Mouse (Mus musculus) right cerebral cortex, adult 18-20 months (tissue): Measurements from ENCODE around the gene Rex1bd.
"Not testable (repeated sequence)": the region's sequence is repeated elsewhere in the genome, so short reads cannot be mapped to it uniquely, and the experiment has no call there.

ENCODE experiments used
- DNase-seq: peaks from one replicate; pipeline ENCODE4 v3.0.0; 2022; ENCODE audit warnings: mixed read lengths

Gene Rex1bd

DNA sequence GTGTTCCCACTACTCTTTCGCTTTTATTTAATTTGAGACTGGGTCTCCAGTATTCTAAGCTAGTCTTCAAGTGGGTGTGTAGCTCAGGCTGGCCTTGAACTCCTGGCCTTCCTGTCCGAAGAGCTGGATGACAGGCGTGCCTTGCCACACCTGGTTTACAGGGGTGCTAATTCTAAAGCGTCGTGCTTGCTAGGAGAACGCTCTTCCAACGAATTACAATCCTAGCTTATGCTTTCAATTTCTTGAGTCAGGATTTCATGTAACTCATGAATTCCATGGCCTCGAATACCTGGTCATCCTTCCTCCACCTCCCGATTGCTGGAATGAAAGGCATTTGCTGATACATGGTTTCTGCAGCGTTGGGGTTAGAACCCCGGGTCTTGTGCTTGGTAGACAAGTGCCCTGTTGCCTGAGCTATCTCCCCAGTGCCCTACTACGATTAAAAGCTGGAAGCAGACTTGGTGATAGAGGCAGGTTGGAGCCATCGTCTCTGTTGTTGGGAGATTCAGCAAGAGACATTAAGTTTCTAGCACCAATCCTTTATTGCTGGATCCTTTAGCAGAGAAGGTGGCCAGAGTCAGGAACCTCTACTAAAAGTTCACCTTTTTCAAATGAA lies 21.7 kb upstream of the Rex1bd start:
- no peak for DNase-seq

DNA sequence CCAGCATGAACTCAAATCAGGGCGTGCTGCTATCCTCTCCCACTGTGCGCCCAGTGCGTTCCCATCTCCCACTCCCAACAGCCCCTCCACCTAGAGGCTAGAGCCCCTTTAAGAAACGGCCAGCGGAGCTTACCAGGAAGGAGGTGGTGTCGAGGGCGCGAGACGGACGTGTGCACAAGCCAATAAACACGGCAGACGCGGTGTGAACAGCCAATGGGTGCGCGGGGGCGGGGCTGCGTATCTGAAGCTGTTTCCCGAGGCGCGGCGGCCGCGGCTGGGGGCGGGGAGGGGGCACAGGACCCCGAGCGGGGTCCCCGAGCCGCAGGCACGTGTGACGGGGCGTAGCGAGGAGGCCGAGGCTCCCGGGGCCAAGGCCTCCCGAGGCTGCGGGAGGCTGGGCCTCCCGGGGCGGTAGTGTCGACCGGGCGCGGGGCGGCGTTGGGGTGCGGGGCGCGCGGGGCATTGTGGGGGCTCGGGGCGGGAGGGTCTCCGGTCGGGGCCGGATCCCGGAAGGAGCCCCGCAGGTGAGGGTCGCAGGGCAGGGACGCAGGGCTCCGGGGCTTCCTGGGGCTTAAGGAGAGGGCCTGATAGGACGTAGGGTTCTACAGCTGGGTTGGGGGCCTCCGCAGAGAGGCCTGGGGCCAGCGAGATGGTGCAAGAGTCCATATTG lies 21.1 kb upstream of the Rex1bd start, which contains the start of the genes Fkbp8 and Kxd1:
TSS of gene Fkbp8 (plus strand) at position 213 of the 670 bp plus-strand sequence.
TSS of gene Kxd1 (minus strand) at position 445 of the 670 bp plus-strand sequence.
- DNase-seq: peak; percentile 98

DNA sequence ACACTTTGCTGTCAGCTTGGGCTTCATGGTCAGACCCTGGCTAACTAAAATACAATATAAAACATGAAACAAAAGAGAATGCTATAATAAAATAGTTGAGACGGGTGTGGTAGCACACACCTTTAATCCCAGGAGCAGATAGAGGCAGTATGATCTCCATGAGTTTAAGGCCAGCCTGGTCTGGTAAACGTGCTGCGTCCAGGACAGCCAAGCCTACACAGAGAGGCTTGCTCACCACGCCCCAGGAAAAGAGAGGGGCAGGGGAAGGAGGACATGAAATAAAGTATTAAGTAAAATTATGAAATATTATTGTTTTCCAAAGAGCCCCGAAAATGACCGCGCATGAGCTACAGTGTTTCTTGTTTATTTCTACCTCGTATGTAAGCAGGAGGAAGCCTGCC lies 20.6 kb upstream of the Rex1bd start:
- no peak for DNase-seq

DNA sequence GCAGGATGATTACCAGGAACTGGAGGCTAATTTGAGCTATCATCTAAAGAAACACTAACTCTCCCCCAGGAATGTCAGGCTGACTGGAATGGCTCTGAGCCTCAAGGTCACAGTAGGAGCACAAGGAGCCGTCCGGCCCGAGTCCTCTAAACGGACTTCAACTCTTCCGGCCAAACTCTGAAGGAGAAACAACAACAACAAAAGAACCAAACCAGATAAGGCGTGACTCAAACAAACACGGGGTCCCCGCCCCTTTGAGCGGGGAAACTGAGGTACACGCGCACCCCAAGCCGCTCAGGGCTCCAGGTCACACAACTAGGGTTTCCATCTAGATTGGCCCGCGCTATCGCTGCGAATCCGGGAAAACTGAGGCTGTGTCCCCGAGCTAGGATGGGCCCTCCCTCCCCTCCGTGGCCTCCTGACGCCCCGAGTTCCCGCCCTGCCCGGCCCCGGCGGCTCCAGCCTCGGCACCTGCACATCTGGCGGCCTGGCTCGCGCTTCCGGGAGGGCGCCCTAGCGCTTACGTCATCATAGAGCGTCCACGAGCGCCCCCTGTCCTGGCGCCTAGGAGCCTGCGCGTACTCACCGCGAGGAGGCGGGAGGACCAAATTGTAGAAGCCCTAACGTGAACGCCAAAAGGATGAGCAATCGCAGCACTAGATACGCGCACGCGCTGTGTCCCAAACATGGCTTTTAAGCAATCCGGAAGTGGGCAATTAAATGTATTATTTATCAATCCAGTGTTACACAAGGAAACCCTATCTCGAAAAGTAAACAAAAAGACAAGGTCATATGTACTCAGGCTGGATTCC lies 16.2 kb upstream of the Rex1bd start:
- peak; percentile 97 for DNase-seq

DNA sequence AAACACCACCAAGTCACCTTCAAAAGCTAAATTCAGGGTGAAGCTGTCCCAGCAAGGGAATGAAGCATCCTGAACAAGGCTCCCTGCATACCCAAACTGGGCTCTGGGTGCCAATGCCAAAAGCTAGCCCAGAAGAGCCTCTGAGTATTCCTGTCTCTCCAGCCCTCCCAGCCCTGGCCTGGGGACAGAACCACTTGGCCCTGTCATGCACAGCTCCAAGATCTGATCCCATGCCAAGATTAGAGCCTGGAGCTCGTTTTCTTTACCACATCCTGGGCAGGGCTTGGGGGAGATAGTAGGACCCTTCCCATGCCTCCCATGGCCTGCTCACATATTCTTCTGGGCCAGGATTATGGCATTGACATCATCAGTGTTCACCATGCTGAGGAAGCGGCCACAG lies 13.1 kb upstream of the Rex1bd start:
- DNase-seq: no peak

DNA sequence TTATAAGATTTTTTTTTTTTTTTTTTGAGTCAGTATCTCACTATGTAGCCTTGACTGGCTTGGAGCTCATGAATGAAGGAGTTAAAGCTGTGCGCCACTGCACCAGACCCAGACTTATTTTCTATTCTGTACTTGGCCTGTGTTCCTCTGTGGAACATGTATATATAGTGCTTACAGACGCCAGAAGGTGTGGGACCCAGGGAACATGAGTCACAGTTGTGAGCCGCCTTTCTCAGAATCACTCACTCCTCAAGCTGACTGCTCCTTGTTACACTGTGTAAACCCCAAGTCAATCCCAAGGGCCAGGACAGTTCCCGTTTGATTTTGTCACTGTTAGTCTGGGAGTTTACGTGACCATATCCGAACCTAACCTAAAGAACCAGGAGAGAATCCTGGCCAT lies 12.5 kb upstream of the Rex1bd start:
- peak; percentile 61 for DNase-seq

DNA sequence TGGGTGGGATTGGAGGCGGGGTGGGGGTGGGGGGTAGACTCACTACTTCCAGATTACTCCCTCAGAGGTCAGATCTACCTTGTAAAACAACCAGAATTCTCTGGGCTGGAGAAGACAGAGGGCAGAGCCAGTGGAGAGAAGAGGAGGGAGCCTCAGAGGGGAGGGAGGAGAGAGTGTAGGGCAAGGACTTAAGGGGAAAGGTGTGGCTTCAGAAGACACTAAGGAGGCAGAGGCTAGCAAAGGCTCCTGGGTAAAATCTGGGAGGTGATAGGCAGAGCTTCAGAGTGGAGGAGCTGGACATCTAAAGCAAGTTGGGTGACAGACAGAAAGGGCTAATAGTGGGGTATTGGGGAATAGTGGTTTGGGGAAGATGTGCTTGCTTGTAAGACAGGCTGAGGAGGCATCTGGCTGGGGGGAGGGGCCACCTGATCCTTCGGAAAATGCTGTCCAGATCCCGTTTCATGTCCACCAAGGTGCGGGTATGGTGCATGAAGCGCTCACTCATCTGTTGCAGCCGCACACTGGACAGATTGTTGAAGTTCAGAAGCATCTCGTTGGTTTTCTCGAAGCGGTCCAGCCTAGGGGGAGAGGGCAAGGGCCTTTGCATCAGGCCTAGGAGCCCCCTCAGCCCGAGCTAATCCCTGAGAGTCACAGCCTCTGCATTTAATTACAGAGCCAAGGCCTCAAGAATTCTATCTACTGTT lies 11.5 kb upstream of the Rex1bd start:
- no peak for DNase-seq

DNA sequence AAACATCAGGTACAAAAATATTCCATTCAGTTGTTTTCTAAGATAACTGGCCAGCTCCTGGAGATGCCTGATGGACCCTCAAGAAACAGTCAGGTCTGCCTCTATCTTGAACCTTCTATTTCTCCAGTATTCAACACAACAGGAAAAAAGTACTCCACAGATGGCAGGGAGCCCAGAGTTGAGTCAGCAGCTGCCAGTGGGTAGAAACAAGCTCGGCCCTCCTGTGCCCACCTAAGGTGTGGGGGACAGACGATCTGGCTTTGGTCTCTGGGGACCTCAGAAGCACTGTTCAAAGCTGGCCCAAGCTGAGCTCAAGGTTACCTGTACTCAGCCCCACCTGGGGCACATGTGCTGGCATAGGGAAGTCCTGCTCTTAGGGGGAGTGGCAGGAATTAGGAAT lies 6.9 kb upstream of the Rex1bd start:
- peak; percentile 78 for DNase-seq

DNA sequence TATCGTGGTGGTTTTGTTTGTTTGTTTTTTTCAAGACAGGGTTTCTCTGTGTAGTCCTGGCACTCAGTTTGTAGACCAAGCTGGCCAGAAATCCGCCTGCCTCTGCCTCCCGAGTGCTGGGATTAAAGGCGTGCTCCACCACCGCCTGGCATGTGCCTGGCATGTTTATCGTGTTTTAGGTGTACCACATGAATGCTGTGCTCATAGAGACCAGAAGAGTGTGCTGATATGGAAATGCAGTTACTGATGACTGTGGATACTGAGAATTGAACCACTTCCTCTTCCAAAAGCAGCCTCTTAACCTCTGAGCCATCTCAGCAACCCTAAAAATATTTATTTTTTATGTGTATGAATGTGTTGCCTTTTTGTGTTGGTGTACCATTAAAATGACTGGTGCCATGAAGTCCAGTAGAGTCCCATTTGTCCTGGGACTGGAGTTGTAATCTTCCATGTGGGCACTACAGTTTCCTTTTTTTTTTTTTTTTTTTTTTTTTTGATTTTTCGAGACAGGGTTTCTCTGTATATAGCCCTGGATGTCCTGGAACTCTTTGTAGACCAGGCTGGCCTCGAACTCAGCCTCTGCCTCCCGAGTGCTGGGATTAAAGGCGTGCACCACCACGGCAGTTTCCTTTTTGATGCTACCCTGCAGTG lies 5.8 kb upstream of the Rex1bd start:
- no peak for DNase-seq

DNA sequence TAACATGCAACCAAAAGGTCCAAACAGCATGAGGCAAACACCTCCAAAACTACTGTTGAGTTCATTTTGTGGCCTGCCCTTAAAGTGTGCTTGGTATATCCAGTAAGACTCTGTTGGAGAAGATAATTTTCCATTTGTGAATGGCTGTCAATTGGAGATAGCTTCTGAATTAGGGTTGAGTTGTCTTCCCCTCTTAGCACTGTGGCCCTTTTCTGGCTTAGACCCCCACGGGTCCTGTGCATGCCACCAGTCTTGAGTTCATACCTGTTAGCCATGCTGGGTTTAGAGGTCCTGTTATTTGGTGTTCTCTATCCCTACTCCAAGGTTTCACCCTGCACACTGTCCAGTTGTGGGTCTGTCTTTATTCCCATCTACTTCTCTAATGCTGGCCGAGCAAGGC lies 5.2 kb upstream of the Rex1bd start:
- DNase-seq: no peak

DNA sequence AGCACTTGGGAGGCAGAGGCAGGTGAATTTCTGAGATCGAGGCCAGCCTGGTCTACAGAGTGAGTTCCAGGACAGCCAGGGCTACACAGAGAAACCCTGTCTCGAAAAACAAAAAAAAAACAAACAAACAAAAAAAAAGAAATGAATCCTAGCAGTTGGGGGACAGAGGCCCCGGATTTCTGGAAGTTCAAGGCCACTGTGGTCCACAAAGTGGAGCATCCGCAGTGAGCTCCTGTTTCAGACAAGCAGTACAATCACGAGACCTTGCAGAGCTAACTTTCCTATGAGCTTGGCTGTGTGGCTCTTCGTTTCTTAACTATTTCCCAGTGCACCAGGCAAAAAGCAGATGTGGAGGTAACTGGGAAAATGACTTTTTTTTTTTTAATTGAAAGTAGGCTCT lies 4.6 kb upstream of the Rex1bd start:
- DNase-seq: not testable (repeated sequence)

DNA sequence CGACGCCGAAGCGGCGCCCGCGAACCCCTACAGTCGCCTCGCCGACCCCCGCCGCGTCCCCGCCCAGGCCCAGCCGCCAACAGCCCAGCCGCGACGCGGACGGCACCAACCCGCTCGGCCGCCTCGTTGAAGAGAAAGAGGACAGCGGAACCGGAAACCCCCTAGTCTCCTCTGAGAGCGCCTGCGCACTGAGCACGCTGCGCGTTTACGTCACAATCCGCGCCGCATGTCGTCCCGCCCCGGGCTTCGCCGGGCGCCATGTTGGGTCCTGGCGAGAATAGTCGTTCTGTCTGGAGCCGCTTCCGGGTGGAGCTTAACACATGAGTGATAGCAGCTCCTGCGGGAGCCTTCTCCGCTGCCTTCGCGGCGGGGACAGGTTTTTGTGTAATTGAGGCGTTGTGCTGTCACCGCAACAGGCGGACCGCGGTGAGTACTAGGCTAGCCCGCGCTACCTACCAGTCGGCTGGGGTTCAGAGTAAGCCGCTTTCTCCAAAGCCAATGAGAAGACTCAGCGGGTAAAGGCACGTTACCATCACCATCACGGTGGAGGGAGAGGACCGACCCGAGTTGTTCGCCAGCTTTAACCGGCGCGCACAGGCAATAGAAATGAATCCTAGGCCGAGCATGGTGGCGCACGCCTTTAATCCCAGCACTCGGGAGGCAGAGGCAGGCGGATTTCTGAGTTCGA lies 3.8 kb upstream of the Rex1bd start, which contains the start of gene Uba52:
TSS of gene Uba52 (minus strand) at position 574 of the 688 bp plus-strand sequence.
- DNase-seq: peak; percentile 98

DNA sequence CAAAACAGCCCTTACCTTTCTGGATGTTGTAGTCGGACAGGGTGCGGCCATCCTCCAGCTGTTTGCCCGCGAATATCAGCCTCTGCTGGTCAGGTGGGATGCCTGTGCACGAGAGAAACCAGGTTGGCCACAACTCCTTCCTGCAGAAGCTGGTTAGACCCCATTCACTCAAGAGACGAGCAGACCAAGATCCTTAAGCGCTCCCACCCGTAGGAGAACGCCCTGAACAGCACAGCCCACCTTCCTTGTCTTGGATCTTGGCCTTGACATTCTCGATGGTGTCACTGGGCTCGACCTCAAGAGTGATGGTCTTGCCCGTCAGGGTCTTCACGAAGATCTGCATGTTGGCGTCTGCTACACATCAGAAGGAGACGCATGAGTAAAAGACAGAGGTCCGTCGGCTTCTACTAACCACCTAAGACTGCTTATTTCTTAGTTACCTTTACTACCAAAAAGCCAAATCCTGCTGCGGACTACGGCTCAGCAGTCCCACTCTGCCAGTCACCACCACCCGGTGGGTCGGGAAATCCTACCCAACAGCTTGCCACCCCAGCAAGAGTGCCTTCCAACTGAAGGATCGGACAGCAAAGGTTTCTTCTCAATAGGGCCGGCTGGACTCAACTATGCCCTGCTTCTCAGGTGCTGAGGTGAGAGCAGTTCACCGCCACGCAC lies 2.9 kb upstream of the Rex1bd start:
- no peak for DNase-seq

DNA sequence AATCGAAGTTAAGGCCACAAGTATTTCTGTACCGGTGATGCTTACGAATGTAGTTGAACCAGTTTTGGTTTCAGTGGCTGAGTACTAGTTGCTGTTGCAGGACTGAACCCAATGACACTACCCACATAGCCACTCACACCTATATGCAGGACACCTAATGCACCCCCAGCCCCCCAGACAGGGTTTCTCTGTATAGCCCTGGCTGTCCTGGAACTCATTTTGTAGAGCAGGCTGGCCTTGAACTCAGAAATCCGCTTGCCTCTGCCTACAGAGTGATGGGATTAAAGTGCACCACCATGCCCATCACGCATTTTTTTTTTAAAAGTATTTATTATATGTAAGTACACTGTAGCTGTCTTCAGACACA lies 458 bp upstream of the Rex1bd start:
- no peak for DNase-seq

DNA sequence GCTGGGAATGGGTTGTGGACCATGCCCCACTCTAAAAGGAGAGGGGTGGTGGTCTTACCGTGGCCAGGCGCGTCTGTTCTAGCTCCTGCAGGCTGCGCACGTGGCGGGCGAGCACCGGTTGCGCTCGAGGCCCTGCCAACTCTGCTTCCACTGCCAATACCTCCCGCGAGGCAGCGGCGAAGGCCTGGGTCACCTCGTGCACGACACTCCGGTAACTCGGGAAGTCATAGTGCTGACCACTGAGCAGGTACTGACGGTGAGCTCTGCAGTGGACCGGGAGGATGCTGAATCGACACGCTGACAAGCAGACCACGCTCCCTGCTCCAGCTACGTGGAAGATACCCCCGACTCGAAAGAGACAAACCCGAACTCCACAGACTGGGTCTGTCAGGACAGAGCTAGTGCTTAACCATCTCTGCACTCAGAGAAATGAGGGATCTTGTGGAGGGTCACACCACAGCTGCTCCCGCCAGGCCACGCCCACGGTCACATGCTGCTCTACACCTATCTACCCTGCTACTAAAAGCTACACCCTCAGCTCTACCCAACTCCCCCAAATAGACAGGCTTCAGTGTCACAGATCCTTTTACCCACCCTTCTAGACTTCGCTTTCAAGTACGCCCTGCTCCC lies 739 bp downstream of the Rex1bd start:
- DNase-seq: no peak

DNA sequence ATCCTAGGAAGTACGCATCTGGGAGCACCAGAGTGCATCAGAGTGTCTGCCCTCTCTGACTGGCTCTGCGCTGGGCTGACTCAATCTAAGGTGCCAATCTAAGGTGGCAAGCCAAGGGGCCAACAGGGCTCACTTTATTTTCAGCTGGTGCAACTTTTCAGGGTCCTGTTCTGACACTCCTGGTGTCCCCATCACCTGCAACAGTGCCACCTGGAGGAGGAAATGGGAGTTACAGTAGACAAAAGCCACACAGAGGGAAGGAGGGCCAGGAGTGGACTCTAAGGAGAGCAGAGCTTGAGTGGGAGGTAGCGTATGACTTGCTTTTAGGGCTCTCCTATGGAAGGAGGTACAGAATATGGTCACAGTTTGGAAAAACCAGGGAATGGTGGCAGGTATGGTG lies 1.7 kb downstream of the Rex1bd start:
- DNase-seq: peak; percentile 80

DNA sequence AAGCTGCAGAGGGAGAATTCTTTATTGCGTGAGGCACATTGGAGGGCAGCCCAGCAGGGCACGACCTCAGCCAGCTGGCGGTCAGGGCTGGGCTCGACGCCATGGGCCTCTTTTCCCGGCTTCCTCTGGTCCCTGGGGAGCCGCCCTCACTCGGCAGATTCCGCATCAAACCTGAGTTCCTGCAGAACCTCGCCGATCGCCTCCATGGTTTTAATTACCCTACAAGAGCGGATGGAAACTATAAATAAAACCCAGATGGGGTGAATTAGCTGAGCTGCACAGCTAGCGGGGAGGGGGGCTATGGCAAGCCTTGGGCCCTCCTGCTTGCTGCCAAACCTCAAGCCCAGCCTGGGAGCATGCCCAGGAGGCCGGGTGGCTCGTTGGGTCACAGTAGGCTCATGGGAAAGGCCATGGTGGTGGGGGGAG lies 2.2 kb downstream of the Rex1bd start:
- DNase-seq: peak; percentile 44

DNA sequence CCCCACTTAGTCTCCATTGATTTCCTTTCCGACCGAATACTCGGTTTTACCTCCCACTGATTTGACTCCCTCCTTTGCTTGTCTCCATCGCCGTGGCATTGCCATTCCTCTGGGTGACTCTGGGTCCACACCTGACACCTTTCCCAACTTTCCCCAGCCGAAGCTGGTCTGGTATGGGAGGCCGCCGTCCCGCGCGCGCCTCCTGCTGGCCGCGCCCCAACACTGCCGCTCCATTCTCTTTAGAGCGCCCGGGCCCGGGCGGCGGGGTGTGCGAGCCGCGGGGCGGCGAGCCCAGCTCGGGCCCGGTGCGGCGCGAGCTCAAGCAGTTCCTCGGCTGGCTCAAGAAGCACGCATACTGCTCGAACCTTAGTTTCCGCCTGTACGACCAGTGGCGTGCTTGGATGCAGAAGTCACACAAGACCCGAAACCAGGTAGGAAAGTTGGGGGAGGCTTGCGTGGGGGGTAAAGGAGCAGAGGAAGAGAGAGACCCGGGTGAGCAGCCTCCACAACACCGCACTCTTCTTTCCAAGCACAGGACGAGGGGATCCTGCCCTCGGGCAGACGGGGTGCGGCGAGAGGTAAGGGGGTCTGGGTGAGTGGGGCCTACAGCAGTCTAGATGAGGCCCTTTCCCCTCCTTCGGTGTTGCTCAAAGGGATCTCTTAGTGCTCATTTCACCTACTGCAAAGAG lies 3.3 kb downstream of the Rex1bd start:
- peak; percentile 60 for DNase-seq

DNA sequence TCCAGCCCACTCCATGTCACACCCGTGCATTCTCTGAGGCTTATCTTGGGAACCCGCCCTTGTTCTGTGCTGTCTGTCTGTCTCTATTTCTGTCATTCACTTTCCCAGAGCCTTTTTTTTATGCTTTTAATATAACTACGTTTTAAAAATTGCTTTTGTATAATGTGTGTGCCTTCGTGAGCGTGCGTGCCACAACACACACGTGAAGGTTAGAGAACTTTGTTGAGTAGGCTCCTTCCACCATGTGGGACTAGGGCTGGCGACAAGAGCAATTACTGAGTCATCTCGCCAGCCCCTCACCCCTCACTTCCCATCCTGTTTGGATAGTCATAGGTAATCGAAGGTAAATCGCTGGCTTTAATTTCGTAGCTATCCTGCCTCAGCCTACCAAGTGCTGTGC lies 4.0 kb downstream of the Rex1bd start:
- DNase-seq: no peak

DNA sequence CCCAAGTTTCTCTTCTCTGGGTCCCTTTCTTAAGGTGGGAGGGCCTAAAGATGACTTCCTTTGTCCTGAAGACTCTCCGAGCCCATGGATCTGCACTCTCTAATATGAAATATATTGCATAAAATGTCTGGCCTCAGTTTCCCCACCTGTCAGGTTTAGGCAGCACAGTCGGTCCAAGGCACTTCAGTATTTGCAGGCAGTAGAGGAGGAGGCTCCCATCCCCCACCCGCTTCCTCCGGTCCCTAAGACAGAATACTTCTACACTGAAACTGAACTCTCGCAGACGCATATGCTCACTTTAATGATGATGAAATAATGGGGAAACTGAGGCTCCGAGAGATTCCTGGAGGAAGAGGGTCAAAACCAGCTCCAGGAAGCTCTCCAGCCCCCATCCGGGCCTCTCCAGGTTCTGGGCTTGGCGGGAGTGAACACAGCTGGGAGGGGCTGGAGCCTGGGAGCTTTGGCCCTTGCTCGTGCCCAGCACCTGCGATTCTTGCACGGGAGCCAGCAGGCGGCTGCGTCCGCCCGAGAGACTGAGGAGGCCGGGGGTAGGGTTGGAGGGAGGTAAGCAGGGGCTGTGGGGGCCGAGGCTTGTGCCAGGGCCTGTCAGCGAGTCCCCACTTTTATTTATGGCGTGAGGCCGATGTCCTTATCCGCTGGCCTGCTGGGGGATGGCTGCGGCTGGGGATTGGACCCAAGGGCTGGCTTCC lies 4.6 kb downstream of the Rex1bd start:
- DNase-seq: no peak
